Mouse (Mus musculus) midbrain, embryonic 10.5 days (tissue): ENCODE measurements around the gene Rab17. TPM values are rescaled to one million over a fixed set of nuclear protein-coding genes. Genes with fewer than 3 reads are reported as not detected.

ENCODE experiments used
- DNase-seq: peaks from one replicate; pipeline ENCODE4 v3.0.0-alpha.2; 2017; ENCODE audit warnings: low spot score
- H3K27ac ChIP-seq: fragments of 300-500 bp; sonication (generic); replicated peaks from 2 replicates; pipeline ENCODE4 v1.5.1; 2016; ENCODE audit warnings: mild to moderate bottlenecking
- H3K27me3 ChIP-seq: fragments of 300-500 bp; sonication (generic); 2 replicates; pipeline ENCODE4 v1.6.1; 2016; ENCODE audit warnings: low read depth, mild to moderate bottlenecking; ENCODE audit not compliant: poor library complexity, severe bottlenecking
- H3K36me3 ChIP-seq: fragments of 300-500 bp; sonication (generic); 2 replicates; pipeline ENCODE4 v1.6.1; 2016; ENCODE audit warnings: mild to moderate bottlenecking, moderate library complexity
- H3K4me1 ChIP-seq: fragments of 300-500 bp; sonication (generic); 2 replicates; pipeline ENCODE4 v1.6.1; 2016
- H3K4me3 ChIP-seq: fragments of 300-500 bp; sonication (generic); 2 replicates; pipeline ENCODE4 v1.5.1; 2016; ENCODE audit warnings: mild to moderate bottlenecking, moderate library complexity
- H3K9me3 ChIP-seq: fragments of 300-500 bp; sonication (generic); replicated peaks from 2 replicates; pipeline ENCODE4 v1.6.1; 2016; ENCODE audit warnings: mild to moderate bottlenecking
- WGBS: fragments of 180-500 bp; shearing (Covaris S2); methylation state at CpG from one replicate; pipeline ENCODE4 v1.1.7; 2016; 5-methylcytosine and 5-hydroxymethylcytosine counted together
- polyA plus RNA-seq: library from polyadenylated mRNA; unstranded; fragments of >200 nt; fragmentation: Nextera tagmentation; extraction: Ambion mirVana; gene quantifications from 2 replicates; pipeline ENCODE4 v1.2.1, GENCODE M21; 2016

Rab17 gene
- polyA plus RNA-seq, 1 experiment from 2014 or later, result not detected

- no peaks in the 10 kb centered on the region for H3K36me3 ChIP-seq
- no peak overlapping the region for H3K4me3 ChIP-seq
- DNase-seq, result no peak
- 80% methylated on average over 3 of the region's 3 CpGs for WGBS
- no peak overlapping the region for H3K27ac ChIP-seq
- no peaks in the 10 kb centered on the region for H3K9me3 ChIP-seq
- peaks cover 31% of the 10 kb centered on the region for H3K4me1 ChIP-seq
- peaks cover 14% of the 10 kb centered on the region for H3K27me3 ChIP-seq
Observed at GRCm38 (mm10) chr1:91002641-91003040, 33.2 kb upstream of the Rab17 start.

GRCm38 (mm10) chr1:91001871-91002539, 32.5 kb upstream of the Rab17 start:
- peaks cover 20% of the 10 kb centered on the region for H3K27me3 ChIP-seq
- no peaks in the 10 kb centered on the region for H3K9me3 ChIP-seq
- H3K4me1 ChIP-seq, result peaks cover 31% of the 10 kb centered on the region
- DNase-seq, result no peak
- WGBS, result 87% methylated on average over 3 of the region's 3 CpGs
- no peaks in the 10 kb centered on the region for H3K36me3 ChIP-seq
- H3K4me3 ChIP-seq, result no peak overlapping the region
- H3K27ac ChIP-seq, result no peak overlapping the region

- H3K27me3 ChIP-seq, result peaks cover 22% of the 10 kb centered on the region
- 88% methylated on average over 3 of the region's 3 CpGs for WGBS
Observed at GRCm38 (mm10) chr1:91001101-91001500, 31.6 kb upstream of the Rab17 start.

GRCm38 (mm10) chr1:90999911-91000601, 30.6 kb upstream of the Rab17 start:
- DNase-seq, result no peak
- peaks cover 22% of the 10 kb centered on the region for H3K27me3 ChIP-seq
- 82% methylated on average over 10 of the region's 10 CpGs for WGBS
- no peaks in the 10 kb centered on the region for H3K36me3 ChIP-seq
- peaks cover 31% of the 10 kb centered on the region for H3K4me1 ChIP-seq
- H3K27ac ChIP-seq, result no peak overlapping the region; the same call in 1 of the 2 replicates
- peak overlapping the region; percentile 85; the same call in 1 of the 2 replicates for H3K4me3 ChIP-seq
- peaks cover 4% of the 10 kb centered on the region; the same call in 1 of the 2 replicates for H3K9me3 ChIP-seq

More at GRCm38 (mm10) chr1:91001101-91001500, 31.6 kb upstream of the Rab17 start:
- Histone ChIP-seq H3K36me3 (no peaks in the 10 kb centered on the region), H3K4me1 (peaks cover 31% of the 10 kb centered on the region), H3K4me3 (no peak overlapping the region), H3K9me3 (no peaks in the 10 kb centered on the region), H3K27ac (no peak overlapping the region)
- no peak for DNase-seq

- peak; percentile 50 for DNase-seq
- H3K4me3 ChIP-seq, result peak overlapping the region; percentile 85
- peaks cover 31% of the 10 kb centered on the region for H3K4me1 ChIP-seq
- H3K27me3 ChIP-seq, result peaks cover 22% of the 10 kb centered on the region
- 3% methylated on average over 41 of the region's 41 CpGs for WGBS
- no peaks in the 10 kb centered on the region for H3K36me3 ChIP-seq
- peak overlapping the region; percentile 90 for H3K27ac ChIP-seq
- H3K9me3 ChIP-seq, result peaks cover 4% of the 10 kb centered on the region; the same call in 1 of the 2 replicates
Observed at GRCm38 (mm10) chr1:90998891-90999611, 29.6 kb upstream of the Rab17 start.

- peak; percentile 68 for DNase-seq
- Histone ChIP-seq H3K4me3 (peak within 1 kb of the TSS; percentile 85), H3K4me1 (peaks cover 31% of the 10 kb centered on the region), H3K9me3 (peaks cover 4% of the 10 kb centered on the region; the same call in 1 of the 2 replicates), H3K27ac (peak within 1 kb of the TSS; percentile 90), H3K36me3 (no peaks in the 10 kb centered on the region), H3K27me3 (peaks cover 22% of the 10 kb centered on the region)
- 2% methylated on average over 59 of the region's 59 CpGs for WGBS
Observed at GRCm38 (mm10) chr1:90998268-90998890, 28.9 kb upstream of the Rab17 start, which contains the start of gene Lrrfip1. TSS of gene Lrrfip1 (plus strand) at chr1:90998737.

- H3K4me3 ChIP-seq, result no peak overlapping the region
- peaks cover 4% of the 10 kb centered on the region; the same call in 1 of the 2 replicates for H3K9me3 ChIP-seq
- H3K36me3 ChIP-seq, result no peaks in the 10 kb centered on the region
- peaks cover 22% of the 10 kb centered on the region for H3K27me3 ChIP-seq
- peaks cover 31% of the 10 kb centered on the region for H3K4me1 ChIP-seq
- H3K27ac ChIP-seq, result no peak overlapping the region
- DNase-seq, result no peak
- 86% methylated on average over 5 of the region's 5 CpGs for WGBS
Observed at GRCm38 (mm10) chr1:90997641-90998040, 28.2 kb upstream of the Rab17 start.

- Histone ChIP-seq H3K4me1 (peaks cover 31% of the 10 kb centered on the region), H3K9me3 (peaks cover 4% of the 10 kb centered on the region; the same call in 1 of the 2 replicates), H3K36me3 (no peaks in the 10 kb centered on the region), H3K27ac (no peak overlapping the region), H3K27me3 (peaks cover 22% of the 10 kb centered on the region), H3K4me3 (no peak overlapping the region)
- no peak for DNase-seq
- WGBS, result 85% methylated on average over 4 of the region's 4 CpGs
Observed at GRCm38 (mm10) chr1:90997136-90997535, 27.7 kb upstream of the Rab17 start.

GRCm38 (mm10) chr1:90995916-90996315, 26.5 kb upstream of the Rab17 start:
- Histone ChIP-seq H3K9me3 (peaks cover 4% of the 10 kb centered on the region; the same call in 1 of the 2 replicates), H3K36me3 (no peaks in the 10 kb centered on the region), H3K27me3 (peaks cover 22% of the 10 kb centered on the region), H3K4me3 (no peak overlapping the region), H3K4me1 (peaks cover 30% of the 10 kb centered on the region), H3K27ac (no peak overlapping the region)
- WGBS, result 84% methylated on average over 1 of the region's 1 CpGs
- DNase-seq, result no peak

- Histone ChIP-seq H3K4me1 (peaks cover 7% of the 10 kb centered on the region), H3K36me3 (no peaks in the 10 kb centered on the region), H3K27me3 (no peaks in the 10 kb centered on the region), H3K27ac (no peak overlapping the region), H3K4me3 (no peak overlapping the region), H3K9me3 (no peaks in the 10 kb centered on the region)
- DNase-seq, result no peak
- WGBS, result 83% methylated on average over 3 of the region's 3 CpGs
Observed at GRCm38 (mm10) chr1:90981346-90981745, 11.9 kb upstream of the Rab17 start.

- DNase-seq, result no peak
- Histone ChIP-seq H3K4me1 (peaks cover 12% of the 10 kb centered on the region), H3K36me3 (no peaks in the 10 kb centered on the region), H3K4me3 (no peak overlapping the region), H3K9me3 (no peaks in the 10 kb centered on the region), H3K27me3 (no peaks in the 10 kb centered on the region), H3K27ac (no peak overlapping the region)
- 84% methylated on average over 10 of the region's 10 CpGs for WGBS
Observed at GRCm38 (mm10) chr1:90980638-90981330, 11.3 kb upstream of the Rab17 start.

GRCm38 (mm10) chr1:90975960-90976359, 6.5 kb upstream of the Rab17 start:
- peak; percentile 15 for DNase-seq
- WGBS, result 79% methylated on average over 4 of the region's 4 CpGs
- Histone ChIP-seq H3K27ac (peak overlapping the region; percentile 82; the same call in 1 of the 2 replicates), H3K27me3 (peaks cover 18% of the 10 kb centered on the region), H3K36me3 (no peaks in the 10 kb centered on the region), H3K9me3 (no peaks in the 10 kb centered on the region), H3K4me3 (no peak overlapping the region), H3K4me1 (peaks cover 49% of the 10 kb centered on the region)
